Mouse (Mus musculus) embryonic facial prominence, embryonic 11.5 days (tissue): ENCODE results near the gene Sall4. TPM values are rescaled to one million over a fixed set of nuclear protein-coding genes. Genes with fewer than 3 reads are reported as not detected.

ENCODE experiments used
- ATAC-seq: fragments of 200-750 bp; cut with Nextera tagmentation; replicated peaks from 2 replicates; pipeline ENCODE4 v1.8.0; 2017; ENCODE audit warnings: low read depth; ENCODE audit not compliant: insufficient number of reproducible peaks, low FRiP score, low TSS enrichment
- DNase-seq: peaks from one replicate; pipeline ENCODE4 v3.0.0-alpha.2; 2015; ENCODE audit warnings: low spot score
- H3K27ac ChIP-seq: fragments of 300-500 bp; sonication (generic); replicated peaks from 2 replicates; pipeline ENCODE4 v1.5.1; 2014; ENCODE audit warnings: mild to moderate bottlenecking, low read depth, low read length, control low read depth
- H3K27me3 ChIP-seq: fragments of 300-500 bp; sonication (generic); 2 replicates; pipeline ENCODE4 v1.6.1; 2014; ENCODE audit warnings: mild to moderate bottlenecking, low read length, moderate library complexity, mixed read lengths; ENCODE audit not compliant: control insufficient read depth, insufficient read depth
- H3K36me3 ChIP-seq: fragments of 300-500 bp; sonication (generic); replicated peaks from 2 replicates; pipeline ENCODE4 v1.6.1; 2014; ENCODE audit warnings: low read depth, mild to moderate bottlenecking, low read length, moderate library complexity, mixed read lengths; ENCODE audit not compliant: control insufficient read depth, insufficient read depth
- H3K4me1 ChIP-seq: fragments of 300-500 bp; sonication (generic); 2 replicates; pipeline ENCODE4 v1.6.1; 2014; ENCODE audit warnings: low read length, mixed read lengths; ENCODE audit not compliant: control insufficient read depth, insufficient read depth
- H3K4me2 ChIP-seq: fragments of 300-500 bp; sonication (generic); 2 replicates; pipeline ENCODE4 v1.6.1; 2014; ENCODE audit warnings: low read depth, mild to moderate bottlenecking, control low read depth, low read length, moderate library complexity
- H3K4me3 ChIP-seq: fragments of 300-500 bp; sonication (generic); 2 replicates; pipeline ENCODE4 v1.5.1; 2014; ENCODE audit warnings: low read depth, low read length, control low read depth
- H3K9ac ChIP-seq: fragments of 300-500 bp; sonication (generic); replicated peaks from 2 replicates; pipeline ENCODE4 v1.6.1; 2014; ENCODE audit warnings: mild to moderate bottlenecking, control low read depth, low read length
- H3K9me3 ChIP-seq: fragments of 300-500 bp; sonication (generic); replicated peaks from 2 replicates; pipeline ENCODE4 v1.6.1; 2016; ENCODE audit warnings: mild to moderate bottlenecking, low read length, inconsistent platforms, mixed read lengths; ENCODE audit not compliant: control insufficient read depth
- WGBS: fragments of 180-500 bp; shearing (Covaris S2); extraction: QIAGEN DNeasy Blood & Tissue Kit; methylation state at CpG from one replicate; pipeline ENCODE4 v1.1.7; 2014; 5-methylcytosine and 5-hydroxymethylcytosine counted together
- polyA plus RNA-seq: library from polyadenylated mRNA; unstranded; fragments of >200 nt; fragmentation: Nextera tagmentation; extraction: Ambion mirVana; gene quantifications from 2 replicates; pipeline ENCODE4 v1.2.1, GENCODE M21; 2014

Sall4 gene
- polyA plus RNA-seq, 1 experiment from 2014 or later = 13.3 TPM

DNA sequence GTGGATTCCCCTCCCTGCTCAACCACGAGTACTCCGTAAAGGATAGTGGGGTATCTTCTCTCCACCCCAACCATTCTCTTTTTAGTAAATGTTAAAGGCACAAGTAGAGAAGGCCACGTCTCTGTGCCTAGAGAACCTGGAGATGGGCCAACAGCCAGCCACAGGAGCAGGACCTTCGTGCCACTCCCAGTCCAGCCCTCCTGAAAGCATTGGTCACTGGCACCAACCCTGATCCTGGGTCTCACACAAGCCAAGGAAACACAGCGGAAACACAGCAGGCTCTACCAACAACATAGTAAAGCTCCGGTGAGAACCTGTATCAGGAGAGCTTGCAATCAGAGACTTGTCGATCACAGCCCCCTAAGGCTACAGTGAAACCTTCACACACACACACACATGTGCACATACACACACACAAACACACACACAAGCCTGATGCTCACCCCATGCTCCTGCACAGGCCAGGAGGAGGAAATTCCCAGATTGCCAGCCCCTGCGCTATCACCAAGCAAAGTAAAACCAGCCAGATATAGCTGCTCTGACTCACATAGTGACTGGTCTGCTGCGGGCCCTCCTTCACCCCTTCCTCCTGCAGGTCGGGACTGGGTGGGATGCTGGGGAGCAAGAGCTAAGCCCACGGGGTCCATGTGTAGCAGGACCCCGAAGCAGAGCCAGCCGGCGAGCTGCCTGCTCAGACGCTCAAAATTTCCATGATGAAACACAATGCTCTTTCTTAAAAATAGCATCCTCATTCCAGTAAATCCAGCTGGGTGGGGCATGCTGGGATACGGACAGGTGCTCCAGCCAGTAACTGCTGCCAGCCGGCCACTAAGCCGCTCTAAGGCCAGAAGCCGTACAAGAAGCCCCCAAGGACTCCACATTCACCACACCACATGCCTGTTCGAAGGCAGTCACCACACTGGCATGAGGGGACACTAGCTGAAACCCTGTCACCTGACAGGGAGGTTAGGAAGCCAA, 55.3 kb downstream of the Sall4 start:
- Histone ChIP-seq H3K36me3 (no peaks in the 10 kb centered on the region), H3K9me3 (no peaks in the 10 kb centered on the region), H3K4me3 (no peak overlapping the region), H3K27ac (no peak overlapping the region), H3K27me3 (no peaks in the 10 kb centered on the region), H3K9ac (no peak overlapping the region), H3K4me2 (no peak overlapping the region), H3K4me1 (no peaks in the 10 kb centered on the region)
- WGBS = 81% methylated on average over 20 of the region's 20 CpGs
- no peak for ATAC-seq
- no peak for DNase-seq

DNA sequence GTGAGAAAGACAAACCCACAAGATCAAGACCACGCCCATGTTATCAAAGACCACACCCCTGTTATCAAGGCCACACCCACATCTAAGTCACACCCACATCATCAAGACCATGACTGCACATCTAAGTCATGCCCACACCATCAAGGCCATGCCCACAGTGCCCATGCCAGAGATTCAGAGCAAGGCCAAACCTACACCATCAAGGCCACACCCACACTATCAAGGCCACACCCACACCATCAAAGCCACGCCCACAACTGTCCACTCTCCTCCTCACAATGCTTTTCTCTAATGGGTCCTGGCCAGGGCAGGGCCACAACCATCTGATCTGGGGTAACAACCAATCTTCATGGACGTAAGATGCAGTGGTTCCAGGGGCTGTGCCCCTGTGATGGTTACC, 56.8 kb downstream of the Sall4 start:
- no peaks in the 10 kb centered on the region for H3K36me3 ChIP-seq
- ATAC-seq = no peak
- WGBS = 74% methylated on average over 3 of the region's 3 CpGs

DNA sequence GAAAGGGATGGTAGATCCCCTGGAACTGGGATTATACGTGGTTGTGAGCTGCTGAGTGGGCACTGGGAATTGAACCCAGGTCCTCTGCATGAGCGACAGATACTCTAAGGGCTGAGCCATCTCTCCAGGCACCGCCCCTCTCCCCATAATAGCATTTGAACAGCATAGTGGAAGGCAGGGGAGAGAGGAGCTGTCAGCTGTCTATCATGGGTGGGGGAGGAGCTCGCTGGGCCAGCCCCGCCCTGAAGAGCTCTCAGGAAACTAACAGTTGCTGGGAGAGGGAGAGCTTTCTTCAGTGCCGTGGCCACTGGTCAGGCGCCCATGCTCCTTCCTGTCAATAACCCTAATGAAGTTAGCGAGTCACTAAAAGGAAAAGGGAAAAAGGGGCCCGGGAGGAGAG, 60.0 kb downstream of the Sall4 start:
- DNase-seq (no peak), ATAC-seq (no peak)
- Histone ChIP-seq H3K9ac (no peak overlapping the region), H3K4me2 (no peak overlapping the region), H3K27ac (no peak overlapping the region), H3K4me3 (no peak overlapping the region), H3K36me3 (no peaks in the 10 kb centered on the region), H3K27me3 (no peaks in the 10 kb centered on the region), H3K9me3 (no peaks in the 10 kb centered on the region), H3K4me1 (no peaks in the 10 kb centered on the region)
- WGBS = 41% methylated on average over 9 of the region's 9 CpGs

More for the DNA sequence above, 56.8 kb downstream of the Sall4 start:
- Histone ChIP-seq H3K27ac (no peak overlapping the region), H3K4me1 (no peaks in the 10 kb centered on the region), H3K9ac (no peak overlapping the region), H3K9me3 (no peaks in the 10 kb centered on the region), H3K4me3 (no peak overlapping the region), H3K27me3 (no peaks in the 10 kb centered on the region), H3K4me2 (no peak overlapping the region)
- no peak for DNase-seq

DNA sequence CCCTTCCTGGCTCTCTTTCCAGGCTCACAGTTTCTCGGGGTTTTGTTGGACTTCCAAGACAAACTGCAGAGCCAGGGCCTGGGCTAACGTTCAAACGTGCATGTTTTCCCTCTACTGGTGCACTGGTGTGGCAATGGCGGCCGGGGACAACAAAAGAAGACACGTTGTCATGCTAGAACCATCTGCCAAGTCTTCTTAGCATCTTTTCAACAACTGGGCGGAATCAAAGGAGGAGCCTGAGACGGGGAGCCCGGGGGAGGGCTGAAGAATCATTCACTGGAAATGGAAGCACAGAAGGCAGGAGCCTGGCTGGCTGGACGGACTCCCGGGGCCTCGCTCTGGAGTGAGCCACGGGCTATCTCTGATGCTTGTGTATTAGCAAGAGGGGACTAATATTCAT, 65.5 kb downstream of the Sall4 start:
- WGBS = 67% methylated on average over 13 of the region's 13 CpGs
- Histone ChIP-seq H3K27me3 (no peaks in the 10 kb centered on the region), H3K27ac (no peak overlapping the region), H3K4me1 (no peaks in the 10 kb centered on the region), H3K4me3 (no peak overlapping the region), H3K36me3 (no peaks in the 10 kb centered on the region; the same call in 1 of the 2 replicates), H3K9ac (no peak overlapping the region), H3K4me2 (no peak overlapping the region), H3K9me3 (no peaks in the 10 kb centered on the region)
- ATAC-seq = no peak
- DNase-seq = no peak

Other genes with a start within 250 kb of the Sall4 start
- 0.87 and 1.1 TPM in 2 replicates for gene Nfatc2, start 166.3 kb downstream of the Sall4 start, polyA plus RNA-seq
- 10.3 and 10.4 TPM in 2 replicates for gene Atp9a, start 25.5 kb downstream of the Sall4 start, polyA plus RNA-seq
- 42.1 and 44.0 TPM in 2 replicates for gene Zfp64, start 187.6 kb upstream of the Sall4 start, polyA plus RNA-seq